11 mouse cellular contexts compared by ENCODE assay signal in genomic region chr1:86633840-86634750, GRCm38 (mm10). TPM values are rescaled to one million over a fixed set of nuclear protein-coding genes. Genes with fewer than 3 reads are reported as not detected.
DNase-seq lines count a peak whose midpoint lies in the region; ATAC-seq and TF ChIP-seq lines count a peak whose summit lies in the region.
"Had no signal": no experiment of that assay in that cellular context is flagged by ENCODE, and none has a peak within 500 bp of the region (broad histone marks: within the 10 kb centered on the region; RNA-seq: fewer than 3 reads in every experiment).

No protein-coding gene starts in this region.

- peak; percentile 67; the same call in 1 of the 2 replicates for ATAC-seq in forebrain, embryonic 14.5 days
- no peak for ATAC-seq in limb, embryonic 12.5 days (ENCODE audit: insufficient number of reproducible peaks, insufficient read depth, low FRiP score, low TSS enrichment, low read depth)
- ATAC-seq in neural tube, embryonic 14.5 days (ENCODE audit: low read depth), result peak; percentile 68; the same call in 1 of the 2 replicates

- H3K4me2 ChIP-seq in forebrain, embryonic 14.5 days (ENCODE audit: low read length), result peak overlapping the region; percentile 30; the same call in 1 of the 2 replicates
- peak overlapping the region; percentile 23 for H3K4me2 ChIP-seq in limb, embryonic 12.5 days
- no peak overlapping the region for H3K4me2 ChIP-seq in neural tube, embryonic 14.5 days (ENCODE audit: low read depth, low read length)

- no peaks in the 10 kb centered on the region for H3K36me3 ChIP-seq in forebrain, embryonic 14.5 days (ENCODE audit: control insufficient read depth, insufficient read depth, low read length)
- H3K36me3 ChIP-seq in limb, embryonic 12.5 days, result no peaks in the 10 kb centered on the region
- no peaks in the 10 kb centered on the region for H3K36me3 ChIP-seq in neural tube, embryonic 14.5 days (ENCODE audit: control insufficient read depth, insufficient read depth, low read length)

- H3K27me3 ChIP-seq in forebrain, embryonic 14.5 days (replicated peaks; ENCODE audit: control insufficient read depth, insufficient read depth, low read length), result no peaks in the 10 kb centered on the region
- H3K27me3 ChIP-seq in limb, embryonic 12.5 days, result no peaks in the 10 kb centered on the region; the same call in 1 of the 2 replicates
- H3K27me3 ChIP-seq in neural tube, embryonic 14.5 days (ENCODE audit: control insufficient read depth, insufficient read depth, low read length), result no peaks in the 10 kb centered on the region

- 44% methylated on average over 7 of the region's 7 CpGs for WGBS in forebrain, embryonic 14.5 days
- 65% methylated on average over 7 of the region's 7 CpGs for WGBS in limb, embryonic 12.5 days
- 55% methylated on average over 7 of the region's 7 CpGs for WGBS in neural tube, embryonic 14.5 days

- H3K4me1 ChIP-seq in forebrain, embryonic 14.5 days (ENCODE audit: control insufficient read depth, insufficient read depth, low read length), result no peaks in the 10 kb centered on the region; the same call in 1 of the 2 replicates
- H3K4me1 ChIP-seq in limb, embryonic 12.5 days (replicated peaks), result peaks cover 9% of the 10 kb centered on the region
- peaks cover 16% of the 10 kb centered on the region; the same call in 1 of the 2 replicates for H3K4me1 ChIP-seq in neural tube, embryonic 14.5 days (ENCODE audit: control insufficient read depth, insufficient read depth, low read length)

- DNase-seq in layer of hippocampus, adult 2 months (ENCODE audit: low spot score in 2 of 2), result no peak
- no peak for DNase-seq in layer of hippocampus, adult 11-12 months (ENCODE audit: low spot score)
- peak; percentile 51 for DNase-seq in forebrain, embryonic 14.5 days (ENCODE audit: low spot score)
- no peak for DNase-seq in left cerebral cortex, postnatal 4 days
- no peak for DNase-seq in left cerebral cortex, postnatal 25 days (ENCODE audit: low spot score in 2 of 2)
- no peak for DNase-seq in left cerebral cortex, adult 9 months (ENCODE audit: low spot score in 2 of 2)
- DNase-seq: adrenal gland, adult 2 months; cerebellum, adult 8-10 months; lung, adult 2 months had no signal

- no peak for TF ChIP-seq CTCF in layer of hippocampus, adult 2 months (conservative IDR thresholded peaks at IDR 0.05)

- H3K9ac ChIP-seq in forebrain, embryonic 14.5 days (ENCODE audit: low read length), result no peak overlapping the region
- H3K9ac ChIP-seq in limb, embryonic 12.5 days (replicated peaks), result no peak overlapping the region
- no peak overlapping the region for H3K9ac ChIP-seq in neural tube, embryonic 14.5 days (replicated peaks; ENCODE audit: low read depth, low read length)

- H3K4me3 ChIP-seq in layer of hippocampus, adult 2 months, result no peak overlapping the region
- no peak overlapping the region for H3K4me3 ChIP-seq in forebrain, embryonic 14.5 days (ENCODE audit: low read depth, low read length)
- no peak overlapping the region; the same call in 1 of the 2 replicates for H3K4me3 ChIP-seq in limb, embryonic 12.5 days (replicated peaks)
- H3K4me3 ChIP-seq in neural tube, embryonic 14.5 days (ENCODE audit: low read depth, low read length), result no peak overlapping the region

- H3K9me3 ChIP-seq in forebrain, embryonic 14.5 days (replicated peaks; ENCODE audit: control insufficient read depth, low read length), result no peaks in the 10 kb centered on the region
- no peaks in the 10 kb centered on the region for H3K9me3 ChIP-seq in limb, embryonic 12.5 days
- H3K9me3 ChIP-seq in neural tube, embryonic 14.5 days (ENCODE audit: control insufficient read depth, low read length), result no peaks in the 10 kb centered on the region

- 0 out of 2 replicates have a peak overlapping the region, but pooled peaks have one; percentile 29 for H3K27ac ChIP-seq in layer of hippocampus, adult 2 months
- H3K27ac ChIP-seq in forebrain, embryonic 14.5 days (ENCODE audit: low read depth, low read length), result peak overlapping the region; percentile 34; the same call in 1 of the 2 replicates
- H3K27ac ChIP-seq in limb, embryonic 12.5 days, result no peak overlapping the region
- peak overlapping the region; percentile 64 for H3K27ac ChIP-seq in neural tube, embryonic 14.5 days (ENCODE audit: low read depth, low read length)

- intact Hi-C loops in left cerebral cortex, postnatal 4 days (cut with DNase I), result no loop called here
- intact Hi-C loops in left cerebral cortex, postnatal 25 days (cut with DNase I), result no loop called here

RNA-seq across cellular contexts. Expression of gene Nppc, which starts 36.3 kb away (rescaled TPM):
- 1 to 10 TPM; 6.4 to 8.3 TPM for total RNA-seq in layer of hippocampus, adult 2 months (2021)
- polyA plus RNA-seq in forebrain, embryonic 14.5 days (2014; fragmentation: Nextera tagmentation; extraction: Ambion mirVana), result 2.3 and 3.1 TPM in 2 replicates
- 1.5 and 1.7 TPM in 2 replicates for polyA plus RNA-seq in limb, embryonic 12.5 days (2016; fragmentation: Nextera tagmentation; extraction: Ambion mirVana)
- polyA plus RNA-seq in neural tube, embryonic 14.5 days (2014; fragmentation: Nextera tagmentation; extraction: Ambion mirVana), result 13.4 and 18.4 TPM in 2 replicates
- 1 to 10 TPM; 7.3 to 7.6 TPM for total RNA-seq in left cerebral cortex, postnatal 4 days (2021)
- total RNA-seq in left cerebral cortex, postnatal 25 days (2021), result 10 to 100 TPM; 11.2 to 14.1 TPM

RNA-seq across cellular contexts. Expression of gene Cops7b, which starts 51.4 kb away (rescaled TPM):
- total RNA-seq in layer of hippocampus, adult 2 months (2021), result 10 to 100 TPM; 19.5 to 20.6 TPM
- polyA plus RNA-seq in forebrain, embryonic 14.5 days (2014; fragmentation: Nextera tagmentation; extraction: Ambion mirVana), result 61.7 and 65.4 TPM in 2 replicates
- 57.8 and 59.2 TPM in 2 replicates for polyA plus RNA-seq in limb, embryonic 12.5 days (2016; fragmentation: Nextera tagmentation; extraction: Ambion mirVana)
- 52.1 and 55.7 TPM in 2 replicates for polyA plus RNA-seq in neural tube, embryonic 14.5 days (2014; fragmentation: Nextera tagmentation; extraction: Ambion mirVana)
- total RNA-seq in left cerebral cortex, postnatal 4 days (2021), result 10 to 100 TPM; 34.2 to 36.5 TPM
- 10 to 100 TPM; 27.5 to 29.6 TPM for total RNA-seq in left cerebral cortex, postnatal 25 days (2021)

RNA-seq across cellular contexts. Expression of gene Pde6d, which starts 51.7 kb away (rescaled TPM):
- total RNA-seq in layer of hippocampus, adult 2 months (2021), result 10 to 100 TPM; 49.0 to 54.7 TPM
- 78.1 and 86.3 TPM in 2 replicates for polyA plus RNA-seq in forebrain, embryonic 14.5 days (2014; fragmentation: Nextera tagmentation; extraction: Ambion mirVana)
- 89.8 and 90.7 TPM in 2 replicates for polyA plus RNA-seq in limb, embryonic 12.5 days (2016; fragmentation: Nextera tagmentation; extraction: Ambion mirVana)
- 92.9 and 97.4 TPM in 2 replicates for polyA plus RNA-seq in neural tube, embryonic 14.5 days (2014; fragmentation: Nextera tagmentation; extraction: Ambion mirVana)
- 10 to 100 TPM; 74.4 to 74.5 TPM for total RNA-seq in left cerebral cortex, postnatal 4 days (2021)
- 10 to 100 TPM; 49.4 to 58.1 TPM for total RNA-seq in left cerebral cortex, postnatal 25 days (2021)
